ENCODE assay signal across 23 mouse cellular contexts in the genomic region with DNA sequence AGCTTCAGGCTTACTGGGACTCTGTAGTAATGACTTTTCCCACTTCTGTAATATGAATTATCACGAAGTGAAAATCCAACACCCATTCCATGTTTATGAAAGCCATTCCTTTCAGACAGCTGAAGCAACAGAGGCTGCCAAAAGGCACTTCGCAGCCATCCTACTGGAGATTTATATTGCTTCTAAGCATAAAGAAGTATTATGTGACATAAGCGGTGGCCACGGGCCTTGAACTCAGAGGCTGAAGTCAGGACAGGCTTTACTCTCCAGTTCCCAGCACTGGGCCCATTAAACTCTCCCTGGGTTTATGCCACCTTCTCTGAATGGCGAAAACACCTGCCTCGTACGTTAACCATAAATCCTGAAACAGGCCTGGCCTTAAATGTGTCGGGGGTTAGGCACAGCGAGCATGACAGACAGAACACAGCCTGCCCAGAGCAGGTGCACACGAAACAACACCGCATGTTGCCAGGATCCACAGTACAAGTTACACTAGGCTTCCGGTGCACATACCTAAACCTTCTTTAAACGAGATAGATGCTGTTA. TPM values are rescaled to one million over a fixed set of nuclear protein-coding genes. Genes with fewer than 3 reads are reported as not detected.
A peak's percentile ranks its signal among the peaks of the same experiment; 100 is the strongest.
DNase-seq lines count a peak whose midpoint lies in the region; ATAC-seq lines count a peak whose summit lies in the region.
"Had no signal": no experiment of that assay in that cellular context is flagged by ENCODE, and none has a peak within 500 bp of the region (broad histone marks: within the 10 kb centered on the region; RNA-seq: fewer than 3 reads in every experiment).

No protein-coding gene starts in this region.

- H3K4me1 ChIP-seq in limb, embryonic 11.5 days (ENCODE audit: control insufficient read depth, insufficient read depth, low read length): no peaks in the 10 kb centered on the region
- peaks cover 7% of the 10 kb centered on the region; the same call in 1 of the 2 replicates for H3K4me1 ChIP-seq in limb, embryonic 10.5 days
- peaks cover 26% of the 10 kb centered on the region for H3K4me1 ChIP-seq in limb, embryonic 13.5 days
- H3K4me1 ChIP-seq in limb, embryonic 15.5 days: 0 out of 2 replicates have a peak, but pooled peaks cover 7% of the 10 kb centered on the region
- H3K4me1 ChIP-seq in forebrain, embryonic 16.5 days (replicated peaks; ENCODE audit: control insufficient read depth, insufficient read depth, low read length): peaks cover 7% of the 10 kb centered on the region
- H3K4me1 ChIP-seq: embryonic facial prominence, embryonic 10.5 days; embryonic facial prominence, embryonic 12.5 days; forebrain, embryonic 10.5 days; forebrain, embryonic 12.5 days had no signal

- no peaks in the 10 kb centered on the region for H3K9me3 ChIP-seq in limb, embryonic 11.5 days (ENCODE audit: control insufficient read depth, low read length)
- H3K9me3 ChIP-seq in limb, embryonic 10.5 days (replicated peaks): peaks cover 8% of the 10 kb centered on the region; the same call in 1 of the 2 replicates
- H3K9me3 ChIP-seq in limb, embryonic 13.5 days: no peaks in the 10 kb centered on the region
- 0 out of 2 replicates have a peak, but pooled peaks cover 3% of the 10 kb centered on the region for H3K9me3 ChIP-seq in limb, embryonic 15.5 days
- no peaks in the 10 kb centered on the region; the same call in 1 of the 2 replicates for H3K9me3 ChIP-seq in forebrain, embryonic 16.5 days (ENCODE audit: control insufficient read depth, low read length)

- WGBS in limb, embryonic 11.5 days: 68% methylated on average over 13 of the region's 13 CpGs
- 86% methylated on average over 13 of the region's 13 CpGs for WGBS in limb, embryonic 10.5 days
- 46% methylated on average over 13 of the region's 13 CpGs for WGBS in limb, embryonic 13.5 days
- 45% methylated on average over 13 of the region's 13 CpGs for WGBS in limb, embryonic 15.5 days
- 88% methylated on average over 13 of the region's 13 CpGs for WGBS in forebrain, embryonic 16.5 days

- no peak overlapping the region for H3K4me3 ChIP-seq in limb, embryonic 11.5 days (ENCODE audit: low read depth, low read length)
- H3K4me3 ChIP-seq in limb, embryonic 10.5 days: no peak overlapping the region
- no peak overlapping the region for H3K4me3 ChIP-seq in limb, embryonic 13.5 days
- H3K4me3 ChIP-seq in limb, embryonic 15.5 days: no peak overlapping the region
- H3K4me3 ChIP-seq in forebrain, embryonic 16.5 days (replicated peaks; ENCODE audit: low read length): no peak overlapping the region
- H3K4me3 ChIP-seq: embryonic facial prominence, embryonic 10.5 days; embryonic facial prominence, embryonic 12.5 days; erythroblast, embryonic 14.5 days; forebrain, embryonic 10.5 days; forebrain, embryonic 12.5 days had no signal

- H3K27ac ChIP-seq in limb, embryonic 11.5 days (replicated peaks; ENCODE audit: low read depth, low read length): no peak overlapping the region
- no peak overlapping the region for H3K27ac ChIP-seq in limb, embryonic 10.5 days
- no peak overlapping the region for H3K27ac ChIP-seq in limb, embryonic 13.5 days
- H3K27ac ChIP-seq in limb, embryonic 15.5 days: no peak overlapping the region
- no peak overlapping the region for H3K27ac ChIP-seq in forebrain, embryonic 16.5 days (ENCODE audit: low read length)
- H3K27ac ChIP-seq: embryonic facial prominence, embryonic 10.5 days; embryonic facial prominence, embryonic 12.5 days; forebrain, embryonic 10.5 days; forebrain, embryonic 12.5 days had no signal

- H3K36me3 ChIP-seq in limb, embryonic 11.5 days (ENCODE audit: control insufficient read depth, insufficient read depth, low read length): no peaks in the 10 kb centered on the region
- peaks cover 22% of the 10 kb centered on the region for H3K36me3 ChIP-seq in limb, embryonic 10.5 days
- peaks cover 10% of the 10 kb centered on the region; the same call in 1 of the 2 replicates for H3K36me3 ChIP-seq in limb, embryonic 13.5 days
- no peaks in the 10 kb centered on the region for H3K36me3 ChIP-seq in limb, embryonic 15.5 days
- H3K36me3 ChIP-seq in forebrain, embryonic 16.5 days (ENCODE audit: control insufficient read depth, insufficient read depth): no peaks in the 10 kb centered on the region
- H3K36me3 ChIP-seq: forebrain, embryonic 12.5 days had no signal

- no peak overlapping the region for H3K4me2 ChIP-seq in limb, embryonic 11.5 days (ENCODE audit: low read depth, severe bottlenecking)
- no peak overlapping the region for H3K4me2 ChIP-seq in limb, embryonic 13.5 days (replicated peaks)
- H3K4me2 ChIP-seq in limb, embryonic 15.5 days: no peak overlapping the region
- H3K4me2 ChIP-seq in forebrain, embryonic 16.5 days (ENCODE audit: low read length): no peak overlapping the region
- H3K4me2 ChIP-seq: embryonic facial prominence, embryonic 12.5 days; forebrain, embryonic 12.5 days had no signal

- peak; percentile 59 for ATAC-seq in limb, embryonic 11.5 days (ENCODE audit: insufficient number of reproducible peaks, low FRiP score, low TSS enrichment, low read depth)
- ATAC-seq in limb, embryonic 13.5 days (ENCODE audit: low FRiP score, low read depth): peak; percentile 68
- peak; percentile 17; the same call in 1 of the 2 replicates for ATAC-seq in limb, embryonic 15.5 days (ENCODE audit: insufficient number of reproducible peaks, low FRiP score, low TSS enrichment, low read depth)
- ATAC-seq in forebrain, embryonic 16.5 days: no peak
- ATAC-seq: activated CD4-positive, CD25-positive, alpha-beta regulatory T cell, adult 4 months; forebrain, embryonic 14.5 days; forebrain, postnatal 0 days; Patski had no signal

- H3K9ac ChIP-seq in limb, embryonic 11.5 days (ENCODE audit: low read length): no peak overlapping the region
- no peak overlapping the region for H3K9ac ChIP-seq in limb, embryonic 13.5 days
- no peak overlapping the region for H3K9ac ChIP-seq in limb, embryonic 15.5 days
- H3K9ac ChIP-seq in forebrain, embryonic 16.5 days (replicated peaks; ENCODE audit: low read depth, low read length): no peak overlapping the region
- H3K9ac ChIP-seq: embryonic facial prominence, embryonic 12.5 days; forebrain, embryonic 12.5 days; forebrain, postnatal 0 days had no signal

- DNase-seq in limb, embryonic 11.5 days (ENCODE audit: low spot score): peak; percentile 41
- DNase-seq in limb, embryonic 10.5 days (ENCODE audit: low spot score): no peak
- DNase-seq in gastrocnemius, postnatal 4 days (ENCODE audit: low spot score in 2 of 2): no peak
- DNase-seq: adrenal gland, adult 8-10 months; adrenal gland, postnatal 14 days; adrenal gland, postnatal 36 days; cerebellum, adult 11-12 months; cerebellum, adult 2 months; cerebellum, adult 9-10 months; cerebellum, postnatal 10 days; cerebellum, postnatal 25 days; forebrain, postnatal 0 days had no signal

- no peaks in the 10 kb centered on the region for H3K27me3 ChIP-seq in limb, embryonic 11.5 days (ENCODE audit: control insufficient read depth, insufficient read depth, low read length)
- no peaks in the 10 kb centered on the region for H3K27me3 ChIP-seq in limb, embryonic 10.5 days (ENCODE audit: low read depth, poor library complexity, severe bottlenecking)
- H3K27me3 ChIP-seq in limb, embryonic 13.5 days: no peaks in the 10 kb centered on the region
- H3K27me3 ChIP-seq in limb, embryonic 15.5 days: no peaks in the 10 kb centered on the region
- no peaks in the 10 kb centered on the region for H3K27me3 ChIP-seq in forebrain, embryonic 16.5 days (replicated peaks; ENCODE audit: control insufficient read depth, insufficient read depth, low read length)
- H3K27me3 ChIP-seq: embryonic facial prominence, embryonic 12.5 days; forebrain, embryonic 12.5 days; Patski had no signal

RNA-seq across cellular contexts. Expression of a gene that starts 26.9 kb away (rescaled TPM):
- polyA plus RNA-seq in limb, embryonic 11.5 days (2014; fragmentation: Nextera tagmentation; extraction: Ambion mirVana): 53.3 and 55.9 TPM in 2 replicates
- 23.8 and 30.8 TPM in 2 replicates for polyA plus RNA-seq in limb, embryonic 10.5 days (2016; fragmentation: Nextera tagmentation; extraction: Ambion mirVana)
- polyA plus RNA-seq in limb, embryonic 13.5 days (2015; fragmentation: Nextera tagmentation; extraction: Ambion mirVana): 46.1 and 55.0 TPM in 2 replicates
- 37.1 and 51.8 TPM in 2 replicates for polyA plus RNA-seq in limb, embryonic 15.5 days (2015; fragmentation: Nextera tagmentation; extraction: Ambion mirVana)
- total RNA-seq in gastrocnemius, postnatal 4 days (2021): 10 to 100 TPM; 14.5 to 15.5 TPM
- polyA plus RNA-seq in forebrain, embryonic 16.5 days (2015; fragmentation: Nextera tagmentation; extraction: Ambion mirVana): 29.5 and 32.1 TPM in 2 replicates
